Mouse (Mus musculus): ENCODE data around the gene C2cd5. TPM values are rescaled to one million over a fixed set of nuclear protein-coding genes. Genes with fewer than 3 reads are reported as not detected.

Gene C2cd5
- total RNA-seq, 1 experiment: 26.5 TPM

GRCm38 (mm10) chr6:143136688-143137087 is 36.7 kb upstream of the C2cd5 start:
- DNase-seq (ENCODE audit: low read depth, low spot score): no peak
- Histone ChIP-seq H3K4me1 (ENCODE audit: control insufficient read depth in 2 of 2, insufficient read depth in 2 of 2, low read length in 2 of 2, poor library complexity in 1 of 2) (peaks cover 4 to 28% of the 10 kb centered on the region in 2 experiments; a peak in 2 of 4 replicates), H3K36me3 (ENCODE audit: control insufficient read depth, insufficient read depth, low read length, poor library complexity, severe bottlenecking) (no peaks in the 10 kb centered on the region), H3K9ac (ENCODE audit: insufficient read depth, low read depth, low read length, poor library complexity, severe bottlenecking) (no peak overlapping the region), H3K4me3 (ENCODE audit: insufficient read depth in 1 of 2, low read depth in 1 of 2, low read length in 2 of 2, poor library complexity in 1 of 2, severe bottlenecking in 1 of 2) (no peak overlapping the region), H3K9me3 (ENCODE audit: control insufficient read depth, insufficient read depth, low read depth, low read length) (no peaks in the 10 kb centered on the region), H3K27ac (ENCODE audit: insufficient read depth, low read depth, low read length, poor library complexity, severe bottlenecking) (no peak overlapping the region)
- no peak for TF ChIP-seq CHD2 (IDR thresholded peaks at IDR 0.05; ENCODE audit: low read depth, low read length)
- TF ChIP-seq ZC3H11A (IDR thresholded peaks at IDR 0.05; ENCODE audit: borderline replicate concordance, low read depth, low read length): no peak
- TF ChIP-seq ZNF384 (IDR thresholded peaks at IDR 0.05; ENCODE audit: low read depth, low read length): no peak
- no peak for TF ChIP-seq MAFK (IDR thresholded peaks at IDR 0.05; ENCODE audit: insufficient read depth, low read depth, low read length)
- no peak for TF ChIP-seq HCFC1 (IDR thresholded peaks at IDR 0.05; ENCODE audit: borderline replicate concordance, insufficient read depth, low read length)
- in situ Hi-C loops (cut with MboI; ENCODE audit: low sequenced_read_pairs in 2 of 2, unreplicated experiment in 2 of 2): no loop called here

GRCm38 (mm10) chr6:143135097-143135496 is 35.2 kb upstream of the C2cd5 start:
- no peak overlapping the region for H3K27ac ChIP-seq (ENCODE audit: insufficient read depth, low read depth, low read length, poor library complexity, severe bottlenecking)
- in situ Hi-C loops (cut with MboI; ENCODE audit: low sequenced_read_pairs in 2 of 2, unreplicated experiment in 2 of 2): no loop called here
- TF ChIP-seq MAFK (IDR thresholded peaks at IDR 0.05; ENCODE audit: insufficient read depth, low read depth, low read length) (no peak), CHD2 (IDR thresholded peaks at IDR 0.05; ENCODE audit: low read depth, low read length) (no peak), ZNF384 (IDR thresholded peaks at IDR 0.05; ENCODE audit: low read depth, low read length) (no peak), HCFC1 (IDR thresholded peaks at IDR 0.05; ENCODE audit: borderline replicate concordance, insufficient read depth, low read length) (no peak), ZC3H11A (IDR thresholded peaks at IDR 0.05; ENCODE audit: borderline replicate concordance, low read depth, low read length) (no peak)
- peaks cover 0 to 20% of the 10 kb centered on the region in 2 experiments; a peak in 2 of 4 replicates for H3K4me1 ChIP-seq (ENCODE audit: control insufficient read depth in 2 of 2, insufficient read depth in 2 of 2, low read length in 2 of 2, poor library complexity in 1 of 2)
- H3K4me3 ChIP-seq (ENCODE audit: insufficient read depth in 1 of 2, low read depth in 1 of 2, low read length in 2 of 2, poor library complexity in 1 of 2, severe bottlenecking in 1 of 2): no peak overlapping the region
- no peak for DNase-seq (ENCODE audit: low read depth, low spot score)
- no peaks in the 10 kb centered on the region for H3K9me3 ChIP-seq (ENCODE audit: control insufficient read depth, insufficient read depth, low read depth, low read length)
- no peak overlapping the region for H3K9ac ChIP-seq (ENCODE audit: insufficient read depth, low read depth, low read length, poor library complexity, severe bottlenecking)
- no peaks in the 10 kb centered on the region for H3K36me3 ChIP-seq (ENCODE audit: control insufficient read depth, insufficient read depth, low read length, poor library complexity, severe bottlenecking)

GRCm38 (mm10) chr6:143133150-143133549 is 33.2 kb upstream of the C2cd5 start:
- in situ Hi-C loops (cut with MboI; ENCODE audit: low sequenced_read_pairs in 2 of 2, unreplicated experiment in 2 of 2): no loop called here
- Histone ChIP-seq H3K9ac (ENCODE audit: insufficient read depth, low read depth, low read length, poor library complexity, severe bottlenecking) (no peak overlapping the region), H3K27ac (ENCODE audit: insufficient read depth, low read depth, low read length, poor library complexity, severe bottlenecking) (no peak overlapping the region), H3K4me1 (ENCODE audit: control insufficient read depth in 2 of 2, insufficient read depth in 2 of 2, low read length in 2 of 2, poor library complexity in 1 of 2) (peaks cover 0 to 12% of the 10 kb centered on the region in 2 experiments; a peak in 2 of 4 replicates), H3K9me3 (ENCODE audit: control insufficient read depth, insufficient read depth, low read depth, low read length) (no peaks in the 10 kb centered on the region), H3K36me3 (ENCODE audit: control insufficient read depth, insufficient read depth, low read length, poor library complexity, severe bottlenecking) (no peaks in the 10 kb centered on the region), H3K4me3 (ENCODE audit: insufficient read depth in 1 of 2, low read depth in 1 of 2, low read length in 2 of 2, poor library complexity in 1 of 2, severe bottlenecking in 1 of 2) (no peak overlapping the region)
- DNase-seq (ENCODE audit: low read depth, low spot score): no peak
- TF ChIP-seq MAFK (IDR thresholded peaks at IDR 0.05; ENCODE audit: insufficient read depth, low read depth, low read length) (no peak), ZC3H11A (IDR thresholded peaks at IDR 0.05; ENCODE audit: borderline replicate concordance, low read depth, low read length) (no peak), CHD2 (IDR thresholded peaks at IDR 0.05; ENCODE audit: low read depth, low read length) (no peak), ZNF384 (IDR thresholded peaks at IDR 0.05; ENCODE audit: low read depth, low read length) (no peak), HCFC1 (IDR thresholded peaks at IDR 0.05; ENCODE audit: borderline replicate concordance, insufficient read depth, low read length) (no peak)

GRCm38 (mm10) chr6:143131895-143132652 is 32.1 kb upstream of the C2cd5 start:
- H3K9me3 ChIP-seq (ENCODE audit: control insufficient read depth, insufficient read depth, low read depth, low read length): no peaks in the 10 kb centered on the region
- no peak overlapping the region for H3K27ac ChIP-seq (ENCODE audit: insufficient read depth, low read depth, low read length, poor library complexity, severe bottlenecking)
- no peak overlapping the region for H3K4me3 ChIP-seq (ENCODE audit: insufficient read depth in 1 of 2, low read depth in 1 of 2, low read length in 2 of 2, poor library complexity in 1 of 2, severe bottlenecking in 1 of 2)
- H3K9ac ChIP-seq (ENCODE audit: insufficient read depth, low read depth, low read length, poor library complexity, severe bottlenecking): no peak overlapping the region
- no peak for DNase-seq (ENCODE audit: low read depth, low spot score)
- no peak for TF ChIP-seq CHD2 (IDR thresholded peaks at IDR 0.05; ENCODE audit: low read depth, low read length)
- no peak for TF ChIP-seq HCFC1 (IDR thresholded peaks at IDR 0.05; ENCODE audit: borderline replicate concordance, insufficient read depth, low read length)
- TF ChIP-seq ZC3H11A (IDR thresholded peaks at IDR 0.05; ENCODE audit: borderline replicate concordance, low read depth, low read length): no peak
- TF ChIP-seq ZNF384 (IDR thresholded peaks at IDR 0.05; ENCODE audit: low read depth, low read length): no peak
- no peak for TF ChIP-seq MAFK (IDR thresholded peaks at IDR 0.05; ENCODE audit: insufficient read depth, low read depth, low read length)
- in situ Hi-C loops (cut with MboI; ENCODE audit: low sequenced_read_pairs in 2 of 2, unreplicated experiment in 2 of 2): no loop called here
- H3K4me1 ChIP-seq (ENCODE audit: control insufficient read depth in 2 of 2, insufficient read depth in 2 of 2, low read length in 2 of 2, poor library complexity in 1 of 2): peaks cover 0 to 8% of the 10 kb centered on the region in 2 experiments; a peak in 2 of 4 replicates
- H3K36me3 ChIP-seq (ENCODE audit: control insufficient read depth, insufficient read depth, low read length, poor library complexity, severe bottlenecking): no peaks in the 10 kb centered on the region

All from ES-E14 (cell line).